Mouse (Mus musculus): ENCODE data around the gene Vmn2r113. TPM values are rescaled to one million over a fixed set of nuclear protein-coding genes. Genes with fewer than 3 reads are reported as not detected.
"Not testable (repeated sequence)": the region's sequence is repeated elsewhere in the genome, so short reads cannot be mapped to it uniquely, and the experiment has no call there.

The Vmn2r113 gene
- polyA plus RNA-seq (2015; fragmentation: Nextera tagmentation; extraction: Ambion mirVana), result not detected in 2 replicates

- DNase-seq (ENCODE audit: low spot score), result not testable (repeated sequence)
Observed at GRCm38 (mm10) chr17:22942684-22943083, at the start of gene Vmn2r113. Gene Vmn2r113 (plus strand): TSS chr17:22942984.

Other genes starting within 250 kb of the Vmn2r113 start
- gene Zfp945, start 75.8 kb upstream of the Vmn2r113 start, polyA plus RNA-seq (2015; fragmentation: Nextera tagmentation; extraction: Ambion mirVana), result 12.9 and 16.6 TPM in 2 replicates
- gene Vmn2r-ps130, start 118.2 kb downstream of the Vmn2r113 start, polyA plus RNA-seq (2015; fragmentation: Nextera tagmentation; extraction: Ambion mirVana), result not detected in 2 replicates

All from thymus, postnatal 0 days (tissue).